Mouse (Mus musculus) spleen, adult 2 months (tissue): ENCODE results near the gene Hoga1.

ENCODE experiments used
- CTCF ChIP-seq: fragments of 200-500 bp; IDR thresholded peaks from 2 replicates; pipeline ENCODE4 v1.5.1; 2011; ENCODE audit warnings: mild to moderate bottlenecking, inconsistent platforms; ENCODE audit not compliant: insufficient read depth, insufficient read length, insufficient replicate concordance; ENCODE audit errors: extremely low read depth
- POLR2A ChIP-seq: fragments of 200-500 bp; IDR thresholded peaks from 2 replicates; pipeline ENCODE4 v1.6.1; 2011; ENCODE audit warnings: low read depth, low read length, inconsistent platforms

DNA sequence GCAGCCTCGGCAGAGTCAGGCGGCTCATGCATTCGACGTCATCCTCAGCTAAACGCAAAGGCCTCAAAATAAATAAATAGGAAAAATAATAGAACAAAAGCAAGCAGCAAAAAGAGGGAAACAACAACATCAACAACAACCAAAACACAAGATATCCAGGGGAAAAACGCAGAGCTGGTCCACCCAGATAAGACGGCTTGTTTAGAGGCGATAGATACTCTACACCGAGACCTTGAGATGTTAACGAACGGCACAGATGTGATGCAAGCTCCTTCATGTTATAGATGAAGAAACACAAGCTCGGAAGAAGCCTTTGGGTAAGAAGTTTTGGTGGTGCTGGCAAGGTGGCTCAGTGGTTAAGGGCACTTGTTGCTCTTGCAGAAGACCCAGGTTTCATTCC lies 33.6 kb downstream of the Hoga1 start:
- TF ChIP-seq CTCF (no peak), POLR2A (no peak)
